Mouse (Mus musculus) CH12.LX (cell line): ENCODE measurements at regions not wholly inside any gene's neighbourhood (a gene's known extent, or its start where the extent isn't known, plus 50 kb on each side); places are given as distances from the start of the nearest gene placed in this dataset.

Experiments used
- DNase-seq: peaks from one replicate; pipeline ENCODE4 v3.0.0-alpha.2; 2013; ENCODE audit errors: extremely low read depth
- H3K27ac ChIP-seq: 2 replicates; pipeline ENCODE4 v1.5.1; 2012; ENCODE audit warnings: low read depth, mild to moderate bottlenecking, control low read depth, moderate library complexity; ENCODE audit not compliant: insufficient read depth
- H3K27me3 ChIP-seq: replicated peaks from 2 replicates; pipeline ENCODE3; 2012; ENCODE audit warnings: inconsistent platforms
- H3K36me3 ChIP-seq, 2 experiments: replicated peaks in 1 of 2; 2 replicates each; pipeline versions ENCODE3 to v1.6.1; 2012; ENCODE audit warnings: inconsistent platforms in 1 of 2, low read length in 1 of 2, mild to moderate bottlenecking in 1 of 2, mixed read lengths in 1 of 2, moderate library complexity in 1 of 2; ENCODE audit not compliant: control insufficient read depth in 1 of 2, insufficient read depth in 1 of 2
- H3K4me1 ChIP-seq, 2 experiments: 2 replicates each; pipeline ENCODE4 v1.6.1; 2012; ENCODE audit warnings: inconsistent platforms in 1 of 2, moderate library complexity in 1 of 2; ENCODE audit not compliant: insufficient read depth in 2 of 2, control insufficient read depth in 1 of 2
- H3K4me2 ChIP-seq: 2 replicates; pipeline ENCODE4 v1.6.1; 2012; ENCODE audit warnings: low read depth, mild to moderate bottlenecking, control low read depth; ENCODE audit not compliant: poor library complexity, insufficient read depth, severe bottlenecking
- H3K4me3 ChIP-seq, 3 experiments: fragments of 150-350 bp in 1 of 3; sonication (generic) in 1 of 3; replicated peaks in 1 of 3; 2 replicates each; pipeline versions ENCODE3 to v1.5.1; 2011 to 2012; ENCODE audit warnings: low read depth in 2 of 3, low read length in 2 of 3, mild to moderate bottlenecking in 2 of 3, moderate library complexity in 2 of 3, control low read depth in 1 of 3, improper control_type of control experiment in 1 of 3, inconsistent platforms in 1 of 3, mixed read lengths in 1 of 3; ENCODE audit not compliant: poor library complexity in 1 of 3
- H3K79me2 ChIP-seq: replicated peaks from 2 replicates; pipeline ENCODE4 v1.6.1; 2012; ENCODE audit warnings: mild to moderate bottlenecking, moderate library complexity; ENCODE audit not compliant: control insufficient read depth, poor library complexity, insufficient read depth, severe bottlenecking; ENCODE audit errors: extremely low read depth
- H3K9ac ChIP-seq: 2 replicates; pipeline ENCODE4 v1.6.1; 2012; ENCODE audit warnings: low read depth, mild to moderate bottlenecking, control low read depth, moderate library complexity; ENCODE audit not compliant: insufficient read depth
- H3K9me3 ChIP-seq: replicated peaks from 2 replicates; pipeline ENCODE3; 2012; ENCODE audit warnings: low read length, inconsistent platforms, mixed read lengths
- CHD2 ChIP-seq: IDR thresholded peaks from 2 replicates; pipeline ENCODE4 v1.6.1; 2011; ENCODE audit warnings: low read length, improper control_type of control experiment
- ELF1 ChIP-seq: IDR thresholded peaks from 2 replicates; pipeline ENCODE4 v1.6.1; 2014; ENCODE audit warnings: low read depth, mild to moderate bottlenecking, inconsistent platforms, low read length, improper control_type of control experiment
- ETS1 ChIP-seq: conservative IDR thresholded peaks from 2 replicates; pipeline ENCODE4 v1.6.1; 2012; ENCODE audit warnings: low read depth, mild to moderate bottlenecking, inconsistent platforms, low read length, improper control_type of control experiment, moderate library complexity
- HCFC1 ChIP-seq: IDR thresholded peaks from 2 replicates; pipeline ENCODE4 v1.6.1; 2012; ENCODE audit warnings: low read depth, mild to moderate bottlenecking, inconsistent platforms, low read length, improper control_type of control experiment
- JUN ChIP-seq: IDR thresholded peaks from 2 replicates; pipeline ENCODE4 v1.6.1; 2011; ENCODE audit warnings: low read depth, mild to moderate bottlenecking, low read length, improper control_type of control experiment, moderate library complexity; ENCODE audit not compliant: insufficient read depth
- JUND ChIP-seq: conservative IDR thresholded peaks from 2 replicates; pipeline ENCODE4 v1.6.1; 2011; ENCODE audit warnings: low read depth, low read length, improper control_type of control experiment
- POLR2AphosphoS2 ChIP-seq: IDR thresholded peaks from 2 replicates; pipeline ENCODE4 v1.6.1; 2011; ENCODE audit warnings: low read depth, low read length, improper control_type of control experiment
- USF1 ChIP-seq: IDR thresholded peaks from 2 replicates; pipeline ENCODE4 v1.6.1; 2014; ENCODE audit warnings: low read depth, mild to moderate bottlenecking, inconsistent platforms, low read length, improper control_type of control experiment
- dilution Hi-C: fragments of 300-500 bp; cut with MboI; formaldehyde crosslinking; loops from 2 replicates; pipeline ENCODE4 v1.14.3; 2020; ENCODE audit warnings: low sequenced_read_pairs; ENCODE audit not compliant: extremely low pct_unique_long_range_greater_than_20kb, extremely low pct_ligation_motif_present
- in situ Hi-C: fragments of 300-500 bp; cut with MboI; formaldehyde crosslinking; loops from 3 replicates; pipeline ENCODE4 v1.14.3; 2019; ENCODE audit warnings: low sequenced_read_pairs, low pct_ligation_motif_present, low pct_unique_long_range_greater_than_20kb, mixed read lengths

- in situ Hi-C loops = loop anchor here (25.0 kb wide), 1 partner anchor 510 kb away; no protein-coding TSS in a partner anchor
- no peak for DNase-seq
- Histone ChIP-seq H3K36me3 (no peaks in the 10 kb centered on the region), H3K79me2 (no peaks in the 10 kb centered on the region), H3K4me2 (no peak overlapping the region), H3K27me3 (no peaks in the 10 kb centered on the region), H3K4me3 (no peak overlapping the region), H3K9ac (no peak overlapping the region), H3K27ac (no peak overlapping the region), H3K4me1 (no peaks in the 10 kb centered on the region), H3K9me3 (no peaks in the 10 kb centered on the region)
- dilution Hi-C loops = no loop called here
- TF ChIP-seq JUN (no peak), USF1 (no peak), ELF1 (no peak), CHD2 (no peak), HCFC1 (no peak), JUND (no peak), ETS1 (no peak), POLR2AphosphoS2 (no peak)
These were observed 101.1 kb upstream of the Nat3 start for GRCm38 (mm10) chr8:67422521-67422920.
